Mouse (Mus musculus): ENCODE measurements around the gene Iqcj. TPM values are rescaled to one million over a fixed set of nuclear protein-coding genes. Genes with fewer than 3 reads are reported as not detected.

The Iqcj gene
- polyA plus RNA-seq, 1 experiment, result not detected

- TF ChIP-seq POLR2AphosphoS2 (IDR thresholded peaks at IDR 0.05; ENCODE audit: insufficient read length, low read depth) (no peak), USF1 (IDR thresholded peaks at IDR 0.05; ENCODE audit: low read depth) (no peak), TCF12 (IDR thresholded peaks at IDR 0.05; ENCODE audit: insufficient read depth, poor library complexity, severe bottlenecking) (peak; percentile 59), MAX (IDR thresholded peaks at IDR 0.05; ENCODE audit: low read depth) (no peak), MYOG (IDR thresholded peaks at IDR 0.05; ENCODE audit: control insufficient read depth in 1 of 3, insufficient read depth in 1 of 3, insufficient read length in 2 of 3, low read depth in 2 of 3) (peak in 1 of 3 experiments; percentile 53), TCF3 (IDR thresholded peaks at IDR 0.05; ENCODE audit: insufficient read length, low read depth) (peak; percentile 50), MYOD1 (IDR thresholded peaks at IDR 0.05; ENCODE audit: control insufficient read depth in 1 of 3, insufficient read length in 2 of 3, low read depth in 2 of 3) (peak in 2 of 3 experiments; percentile 78 to 79)
- H3K27me3 ChIP-seq (ENCODE audit: control insufficient read depth, insufficient read depth, insufficient read length), result peaks cover 20% of the 10 kb centered on the region
- no peaks in the 10 kb centered on the region for H3K79me2 ChIP-seq (ENCODE audit: control insufficient read depth, insufficient read depth)
- no peak overlapping the region for H3K4me2 ChIP-seq (ENCODE audit: low read depth)
- no peak overlapping the region for H3ac ChIP-seq (ENCODE audit: control insufficient read depth, insufficient read length)
- H3K4me3 ChIP-seq, result no peak overlapping the region
- H3K36me3 ChIP-seq (ENCODE audit: control insufficient read depth, insufficient read depth), result no peaks in the 10 kb centered on the region
Observed at GRCm38 (mm10) chr3:67931914-67932313, 39.9 kb downstream of the Iqcj start.

- H3K4me3 ChIP-seq, result no peak overlapping the region
- H3K36me3 ChIP-seq (ENCODE audit: control insufficient read depth, insufficient read depth), result no peaks in the 10 kb centered on the region
Observed at GRCm38 (mm10) chr3:67935829-67936228, 43.8 kb downstream of the Iqcj start.

GRCm38 (mm10) chr3:67947000-67947399, 55.0 kb downstream of the Iqcj start:
- no peaks in the 10 kb centered on the region for H3K36me3 ChIP-seq (ENCODE audit: control insufficient read depth, insufficient read depth)
- H3K27me3 ChIP-seq (ENCODE audit: control insufficient read depth, insufficient read depth, insufficient read length), result no peaks in the 10 kb centered on the region
- H3ac ChIP-seq (ENCODE audit: control insufficient read depth, insufficient read length), result no peak overlapping the region
- TF ChIP-seq REST (IDR thresholded peaks at IDR 0.05; ENCODE audit: insufficient read depth, insufficient read length) (no peak), MYOD1 (IDR thresholded peaks at IDR 0.05; ENCODE audit: control insufficient read depth in 1 of 3, insufficient read length in 2 of 3, low read depth in 2 of 3) (peak in 2 of 3 experiments; percentile 77 to 78), POLR2A (IDR thresholded peaks at IDR 0.05; ENCODE audit: insufficient read length, low read depth) (no peak), USF1 (IDR thresholded peaks at IDR 0.05; ENCODE audit: low read depth) (no peak), SRF (IDR thresholded peaks at IDR 0.05; ENCODE audit: control insufficient read depth, insufficient read length, low read depth) (no peak), POLR2AphosphoS2 (IDR thresholded peaks at IDR 0.05; ENCODE audit: insufficient read length, low read depth) (no peak), MYOG (IDR thresholded peaks at IDR 0.05; ENCODE audit: control insufficient read depth in 1 of 3, insufficient read depth in 1 of 3, insufficient read length in 2 of 3, low read depth in 2 of 3) (peak in 2 of 3 experiments; percentile 50 to 74), TCF3 (IDR thresholded peaks at IDR 0.05; ENCODE audit: insufficient read length, low read depth) (peak; percentile 66), TCF12 (IDR thresholded peaks at IDR 0.05; ENCODE audit: insufficient read depth, poor library complexity, severe bottlenecking) (peak; percentile 92), E2F4 (IDR thresholded peaks at IDR 0.05; ENCODE audit: insufficient read depth) (no peak), MAX (IDR thresholded peaks at IDR 0.05; ENCODE audit: low read depth) (no peak), CEBPB (IDR thresholded peaks at IDR 0.05; ENCODE audit: insufficient read depth, poor library complexity, severe bottlenecking) (no peak)
- H3K79me2 ChIP-seq (ENCODE audit: control insufficient read depth, insufficient read depth), result no peaks in the 10 kb centered on the region
- no peak overlapping the region for H3K4me3 ChIP-seq
- no peak overlapping the region for H3K4me2 ChIP-seq (ENCODE audit: low read depth)

More at GRCm38 (mm10) chr3:67935829-67936228, 43.8 kb downstream of the Iqcj start:
- TF ChIP-seq USF1 (IDR thresholded peaks at IDR 0.05; ENCODE audit: low read depth), result no peak
- no peak for TF ChIP-seq SRF (IDR thresholded peaks at IDR 0.05; ENCODE audit: control insufficient read depth, insufficient read length, low read depth)
- TF ChIP-seq CEBPB (IDR thresholded peaks at IDR 0.05; ENCODE audit: insufficient read depth, poor library complexity, severe bottlenecking), result no peak
- no peak for TF ChIP-seq MYOG (IDR thresholded peaks at IDR 0.05; ENCODE audit: control insufficient read depth in 1 of 3, insufficient read depth in 1 of 3, insufficient read length in 2 of 3, low read depth in 2 of 3)
- TF ChIP-seq TCF3 (IDR thresholded peaks at IDR 0.05; ENCODE audit: insufficient read length, low read depth), result no peak
- no peak for TF ChIP-seq POLR2AphosphoS2 (IDR thresholded peaks at IDR 0.05; ENCODE audit: insufficient read length, low read depth)
- no peak for TF ChIP-seq TCF12 (IDR thresholded peaks at IDR 0.05; ENCODE audit: insufficient read depth, poor library complexity, severe bottlenecking)
- no peak for TF ChIP-seq REST (IDR thresholded peaks at IDR 0.05; ENCODE audit: insufficient read depth, insufficient read length)
- no peak for TF ChIP-seq MAX (IDR thresholded peaks at IDR 0.05; ENCODE audit: low read depth)
- TF ChIP-seq MYOD1 (IDR thresholded peaks at IDR 0.05; ENCODE audit: control insufficient read depth in 1 of 3, insufficient read length in 2 of 3, low read depth in 2 of 3), result no peak
- no peak for TF ChIP-seq E2F4 (IDR thresholded peaks at IDR 0.05; ENCODE audit: insufficient read depth)
- no peak for TF ChIP-seq POLR2A (IDR thresholded peaks at IDR 0.05; ENCODE audit: insufficient read length, low read depth)
- H3K4me2 ChIP-seq (ENCODE audit: low read depth), result no peak overlapping the region
- peaks cover 10% of the 10 kb centered on the region for H3K27me3 ChIP-seq (ENCODE audit: control insufficient read depth, insufficient read depth, insufficient read length)
- no peak overlapping the region for H3ac ChIP-seq (ENCODE audit: control insufficient read depth, insufficient read length)
- no peaks in the 10 kb centered on the region for H3K79me2 ChIP-seq (ENCODE audit: control insufficient read depth, insufficient read depth)

- Histone ChIP-seq H3K4me2 (ENCODE audit: low read depth) (no peak overlapping the region), H3K4me3 (no peak overlapping the region), H3K36me3 (ENCODE audit: control insufficient read depth, insufficient read depth) (no peaks in the 10 kb centered on the region), H3ac (ENCODE audit: control insufficient read depth, insufficient read length) (no peak overlapping the region), H3K79me2 (ENCODE audit: control insufficient read depth, insufficient read depth) (no peaks in the 10 kb centered on the region), H3K27me3 (ENCODE audit: control insufficient read depth, insufficient read depth, insufficient read length) (no peaks in the 10 kb centered on the region)
- TF ChIP-seq REST (IDR thresholded peaks at IDR 0.05; ENCODE audit: insufficient read depth, insufficient read length) (no peak), MYOD1 (IDR thresholded peaks at IDR 0.05; ENCODE audit: control insufficient read depth in 1 of 3, insufficient read length in 2 of 3, low read depth in 2 of 3) (no peak), CEBPB (IDR thresholded peaks at IDR 0.05; ENCODE audit: insufficient read depth, poor library complexity, severe bottlenecking) (no peak), TCF12 (IDR thresholded peaks at IDR 0.05; ENCODE audit: insufficient read depth, poor library complexity, severe bottlenecking) (no peak)
Observed at GRCm38 (mm10) chr3:67952517-67952940, 60.5 kb downstream of the Iqcj start.

- TF ChIP-seq REST (IDR thresholded peaks at IDR 0.05; ENCODE audit: insufficient read depth, insufficient read length) (no peak), CEBPB (IDR thresholded peaks at IDR 0.05; ENCODE audit: insufficient read depth, poor library complexity, severe bottlenecking) (no peak), POLR2AphosphoS2 (IDR thresholded peaks at IDR 0.05; ENCODE audit: insufficient read length, low read depth) (no peak), E2F4 (IDR thresholded peaks at IDR 0.05; ENCODE audit: insufficient read depth) (no peak), TCF12 (IDR thresholded peaks at IDR 0.05; ENCODE audit: insufficient read depth, poor library complexity, severe bottlenecking) (no peak), USF1 (IDR thresholded peaks at IDR 0.05; ENCODE audit: low read depth) (no peak), MYOG (IDR thresholded peaks at IDR 0.05; ENCODE audit: control insufficient read depth in 1 of 3, insufficient read depth in 1 of 3, insufficient read length in 2 of 3, low read depth in 2 of 3) (no peak), MAX (IDR thresholded peaks at IDR 0.05; ENCODE audit: low read depth) (no peak), SRF (IDR thresholded peaks at IDR 0.05; ENCODE audit: control insufficient read depth, insufficient read length, low read depth) (no peak), MYOD1 (IDR thresholded peaks at IDR 0.05; ENCODE audit: control insufficient read depth in 1 of 3, insufficient read length in 2 of 3, low read depth in 2 of 3) (no peak), POLR2A (IDR thresholded peaks at IDR 0.05; ENCODE audit: insufficient read length, low read depth) (no peak), TCF3 (IDR thresholded peaks at IDR 0.05; ENCODE audit: insufficient read length, low read depth) (no peak)
- H3K4me2 ChIP-seq (ENCODE audit: low read depth), result peak overlapping the region; percentile 31
- no peaks in the 10 kb centered on the region for H3K36me3 ChIP-seq (ENCODE audit: control insufficient read depth, insufficient read depth)
- no peaks in the 10 kb centered on the region for H3K79me2 ChIP-seq (ENCODE audit: control insufficient read depth, insufficient read depth)
- no peak overlapping the region for H3ac ChIP-seq (ENCODE audit: control insufficient read depth, insufficient read length)
- H3K27me3 ChIP-seq (ENCODE audit: control insufficient read depth, insufficient read depth, insufficient read length), result no peaks in the 10 kb centered on the region
- no peak overlapping the region for H3K4me3 ChIP-seq
Observed at GRCm38 (mm10) chr3:67954459-67955065, 62.5 kb downstream of the Iqcj start.

All from myocyte (in vitro differentiated cells).